Mouse (Mus musculus): ENCODE data around the gene Thap12.

Gene Thap12

DNA sequence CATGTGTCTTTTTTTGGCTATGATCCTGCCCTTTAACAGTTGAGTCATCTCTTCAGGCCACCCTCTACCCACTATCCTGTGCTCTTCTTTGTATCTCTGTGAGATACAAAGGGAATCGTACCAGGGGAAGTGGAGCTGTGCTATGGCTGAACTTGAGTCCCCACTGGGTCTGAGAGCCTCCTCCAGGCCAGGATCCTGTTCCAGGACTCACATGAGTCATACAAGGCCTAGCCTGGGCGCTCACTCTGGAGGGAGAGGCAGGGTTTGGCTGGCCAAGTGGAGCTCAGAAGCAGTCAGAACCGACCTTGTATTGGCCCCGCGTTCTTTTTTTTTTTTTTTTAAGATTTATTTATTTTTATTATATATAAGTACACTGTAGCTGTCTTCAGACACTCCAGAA lies 57.2 kb downstream of the Thap12 start:
- no peak for DNase-seq

DNA sequence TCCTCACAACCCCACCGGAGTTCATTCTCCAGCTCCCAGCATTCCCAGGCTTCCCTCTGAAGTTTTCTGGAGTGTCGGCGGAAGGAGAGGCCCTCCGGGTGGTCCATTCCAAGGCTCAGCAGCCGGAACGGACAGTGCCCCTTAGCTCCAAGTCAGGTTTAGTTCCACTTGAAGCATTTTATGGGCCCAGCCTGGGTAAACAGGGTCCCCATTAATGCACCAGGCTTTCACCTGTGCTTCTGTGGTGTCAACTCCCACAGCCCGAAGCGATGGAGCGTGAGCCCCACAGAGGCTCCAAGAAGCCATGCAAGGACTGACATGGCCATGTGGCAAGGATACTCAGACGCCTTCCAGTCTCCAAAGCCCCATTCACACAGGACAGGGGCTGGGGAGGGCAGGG lies 61.0 kb downstream of the Thap12 start:
- no peak for DNase-seq

DNA sequence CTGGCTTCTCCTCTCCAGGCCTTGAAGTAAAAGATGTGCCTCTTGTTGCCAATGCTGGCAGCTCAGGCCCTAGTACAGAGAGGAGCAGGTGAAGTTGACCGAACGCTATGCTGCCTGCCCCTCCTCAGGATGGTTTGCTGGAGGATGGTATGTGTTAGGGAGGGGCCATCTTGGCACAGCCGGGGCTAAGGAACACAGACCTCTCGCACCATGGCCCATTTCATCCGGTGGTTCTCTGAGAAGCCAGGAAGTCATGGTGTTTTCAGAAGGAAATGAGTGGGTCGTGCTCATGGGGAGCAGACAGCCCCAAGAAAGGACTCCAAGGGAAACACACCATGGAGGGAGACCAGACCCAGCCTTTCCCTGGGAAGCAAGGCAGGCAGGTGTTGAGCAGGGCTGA lies 64.4 kb downstream of the Thap12 start:
- no peak for DNase-seq

Data from thymus, postnatal 36 days (tissue).